ENCODE assay signal across 19 mouse cellular contexts in the genomic region with DNA sequence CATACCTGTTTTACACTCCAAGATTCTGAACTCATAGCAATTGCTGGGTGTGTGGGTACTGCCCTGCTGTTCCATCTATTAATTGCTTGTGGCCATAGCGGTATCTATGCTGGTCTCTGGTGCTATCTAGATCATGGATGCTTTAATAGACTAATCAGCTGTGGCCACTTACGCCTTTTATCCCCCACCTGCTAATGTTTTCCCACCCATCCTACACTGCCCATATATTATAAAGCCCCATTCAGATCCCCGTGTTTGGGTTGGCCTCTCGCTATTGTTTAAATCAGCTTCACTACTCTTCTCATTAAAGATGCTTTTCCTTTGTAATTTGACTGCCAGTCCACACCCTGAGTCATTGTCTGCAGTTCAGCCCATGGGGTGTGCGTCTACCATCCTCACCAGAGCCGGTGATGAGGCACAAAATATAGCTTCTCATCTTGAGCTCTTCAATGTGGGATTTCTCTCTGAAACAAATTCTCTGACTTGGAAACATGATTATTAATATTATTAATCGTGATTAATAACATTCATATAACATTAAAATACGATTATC.
A peak's percentile ranks its signal among the peaks of the same experiment; 100 is the strongest.
DNase-seq lines count a peak whose midpoint lies in the region; ATAC-seq and TF ChIP-seq lines count a peak whose summit lies in the region.
"Had no signal": no experiment of that assay in that cellular context is flagged by ENCODE, and none has a peak within 500 bp of the region (broad histone marks: within the 10 kb centered on the region; RNA-seq: fewer than 3 reads in every experiment).

No protein-coding gene starts in this region.

- DNase-seq in hindbrain, embryonic 11.5 days (ENCODE audit: low spot score), result peak; percentile 7
- peak; percentile 7 for DNase-seq in R1 (ENCODE audit: low read depth, low spot score)
- DNase-seq in forebrain, embryonic 14.5 days (ENCODE audit: low spot score), result peak; percentile 24
- DNase-seq in midbrain, embryonic 14.5 days, result peak; percentile 28
- DNase-seq in thymus, postnatal 14 days, result no peak
- DNase-seq in kidney, postnatal 25 days, result no peak
- DNase-seq in heart, adult 2 months, result no peak
- DNase-seq: adrenal gland, postnatal 10 days; cerebellum, adult 2 months; gastrocnemius, adult 2 months; kidney, adult 18-20 months; kidney, postnatal 14 days; liver; liver, postnatal 0 days; lung, postnatal 14 days; thymus, adult 18-20 months had no signal

- no peak overlapping the region for H3K4me2 ChIP-seq in hindbrain, embryonic 11.5 days (replicated peaks; ENCODE audit: low read depth, low read length)
- H3K4me2 ChIP-seq in hindbrain, embryonic 16.5 days (ENCODE audit: low read length), result no peak overlapping the region
- no peak overlapping the region for H3K4me2 ChIP-seq in forebrain, embryonic 14.5 days (ENCODE audit: low read length)
- no peak overlapping the region for H3K4me2 ChIP-seq in midbrain, embryonic 14.5 days (ENCODE audit: low read length)
- H3K4me2 ChIP-seq: embryonic facial prominence, embryonic 12.5 days had no signal

- H3K4me3 ChIP-seq in hindbrain, embryonic 11.5 days (ENCODE audit: low read depth, low read length), result no peak overlapping the region
- no peak overlapping the region for H3K4me3 ChIP-seq in hindbrain, embryonic 16.5 days (ENCODE audit: low read length)
- H3K4me3 ChIP-seq in forebrain, embryonic 14.5 days (ENCODE audit: low read depth, low read length), result no peak overlapping the region
- H3K4me3 ChIP-seq in midbrain, embryonic 14.5 days (replicated peaks; ENCODE audit: low read depth, low read length), result no peak overlapping the region
- no peak overlapping the region for H3K4me3 ChIP-seq in heart, adult 2 months
- H3K4me3 ChIP-seq: embryonic facial prominence, embryonic 12.5 days; gastrocnemius, adult 2 months had no signal

- no peaks in the 10 kb centered on the region for H3K9me3 ChIP-seq in hindbrain, embryonic 11.5 days (ENCODE audit: control insufficient read depth, low read length)
- H3K9me3 ChIP-seq in hindbrain, embryonic 16.5 days (ENCODE audit: control insufficient read depth, low read length), result no peaks in the 10 kb centered on the region
- H3K9me3 ChIP-seq in forebrain, embryonic 14.5 days (replicated peaks; ENCODE audit: control insufficient read depth, low read length), result no peaks in the 10 kb centered on the region
- no peaks in the 10 kb centered on the region for H3K9me3 ChIP-seq in midbrain, embryonic 14.5 days (ENCODE audit: control insufficient read depth, low read length)
- H3K9me3 ChIP-seq: embryonic facial prominence, embryonic 12.5 days had no signal

- intact Hi-C loops in heart, adult 2 months (cut with DNase I), result no loop called here

- TF ChIP-seq CTCF in heart, adult 2 months (IDR thresholded peaks at IDR 0.05), result no peak

- 59% methylated on average over 8 of the region's 8 CpGs for WGBS in hindbrain, embryonic 11.5 days
- 39% methylated on average over 8 of the region's 8 CpGs for WGBS in hindbrain, embryonic 16.5 days
- WGBS in forebrain, embryonic 14.5 days, result 31% methylated on average over 8 of the region's 8 CpGs
- 45% methylated on average over 8 of the region's 8 CpGs for WGBS in midbrain, embryonic 14.5 days
- 83% methylated on average over 8 of the region's 8 CpGs for WGBS in heart, adult 2 months

- no peaks in the 10 kb centered on the region for H3K4me1 ChIP-seq in hindbrain, embryonic 11.5 days (replicated peaks; ENCODE audit: control insufficient read depth, insufficient read depth, low read length)
- peaks cover 3% of the 10 kb centered on the region; the same call in 1 of the 2 replicates for H3K4me1 ChIP-seq in hindbrain, embryonic 16.5 days (ENCODE audit: control insufficient read depth, insufficient read depth, low read depth, low read length)
- peaks cover 16% of the 10 kb centered on the region for H3K4me1 ChIP-seq in forebrain, embryonic 14.5 days (ENCODE audit: control insufficient read depth, insufficient read depth, low read length)
- H3K4me1 ChIP-seq in midbrain, embryonic 14.5 days (ENCODE audit: control insufficient read depth, insufficient read depth, low read length), result peaks cover 15% of the 10 kb centered on the region
- no peaks in the 10 kb centered on the region for H3K4me1 ChIP-seq in heart, adult 2 months (ENCODE audit: control insufficient read depth, insufficient read depth, low read length)
- H3K4me1 ChIP-seq: embryonic facial prominence, embryonic 12.5 days had no signal

- no peaks in the 10 kb centered on the region for H3K27me3 ChIP-seq in hindbrain, embryonic 11.5 days (ENCODE audit: control insufficient read depth, insufficient read depth, low read length)
- no peaks in the 10 kb centered on the region for H3K27me3 ChIP-seq in hindbrain, embryonic 16.5 days (replicated peaks; ENCODE audit: control insufficient read depth, insufficient read depth, low read length)
- H3K27me3 ChIP-seq in forebrain, embryonic 14.5 days (replicated peaks; ENCODE audit: control insufficient read depth, insufficient read depth, low read length), result no peaks in the 10 kb centered on the region
- no peaks in the 10 kb centered on the region for H3K27me3 ChIP-seq in midbrain, embryonic 14.5 days (ENCODE audit: control insufficient read depth, insufficient read depth, low read length)
- no peaks in the 10 kb centered on the region for H3K27me3 ChIP-seq in heart, adult 2 months (ENCODE audit: control insufficient read depth, insufficient read depth, low read length)
- H3K27me3 ChIP-seq: CH12.LX; embryonic facial prominence, embryonic 12.5 days had no signal

- no peak overlapping the region for H3K27ac ChIP-seq in hindbrain, embryonic 11.5 days (ENCODE audit: low read depth, low read length)
- no peak overlapping the region for H3K27ac ChIP-seq in hindbrain, embryonic 16.5 days (ENCODE audit: low read depth, low read length)
- no peak overlapping the region for H3K27ac ChIP-seq in forebrain, embryonic 14.5 days (ENCODE audit: low read depth, low read length)
- H3K27ac ChIP-seq in midbrain, embryonic 14.5 days (replicated peaks; ENCODE audit: low read depth, low read length), result peak overlapping the region; percentile 64; the same call in 1 of the 2 replicates
- no peak overlapping the region for H3K27ac ChIP-seq in heart, adult 2 months
- H3K27ac ChIP-seq: embryonic facial prominence, embryonic 12.5 days; gastrocnemius, adult 2 months had no signal

- H3K36me3 ChIP-seq in hindbrain, embryonic 11.5 days (ENCODE audit: control insufficient read depth, insufficient read depth, low read length), result no peaks in the 10 kb centered on the region
- H3K36me3 ChIP-seq in hindbrain, embryonic 16.5 days (ENCODE audit: control insufficient read depth, insufficient read depth, low read length), result no peaks in the 10 kb centered on the region
- no peaks in the 10 kb centered on the region for H3K36me3 ChIP-seq in forebrain, embryonic 14.5 days (ENCODE audit: control insufficient read depth, insufficient read depth, low read length)
- H3K36me3 ChIP-seq in midbrain, embryonic 14.5 days (ENCODE audit: control insufficient read depth, insufficient read depth, low read length), result no peaks in the 10 kb centered on the region
- H3K36me3 ChIP-seq in heart, adult 2 months (ENCODE audit: control insufficient read depth, insufficient read depth, low read length), result no peaks in the 10 kb centered on the region
- H3K36me3 ChIP-seq: embryonic facial prominence, embryonic 12.5 days had no signal

- TF ChIP-seq POLR2A in heart, adult 2 months (IDR thresholded peaks at IDR 0.05; ENCODE audit: insufficient read depth, low read depth, low read length), result no peak

- no peak for TF ChIP-seq EP300 in heart, adult 2 months (IDR thresholded peaks at IDR 0.05; ENCODE audit: insufficient read depth, low read depth, low read length)

- no peak overlapping the region for H3K9ac ChIP-seq in hindbrain, embryonic 11.5 days (ENCODE audit: low read depth, low read length)
- H3K9ac ChIP-seq in hindbrain, embryonic 16.5 days (ENCODE audit: low read depth, low read length), result no peak overlapping the region
- H3K9ac ChIP-seq in forebrain, embryonic 14.5 days (ENCODE audit: low read length), result no peak overlapping the region
- H3K9ac ChIP-seq in midbrain, embryonic 14.5 days (replicated peaks; ENCODE audit: low read length), result no peak overlapping the region
- H3K9ac ChIP-seq in heart, adult 2 months (ENCODE audit: low read depth, low read length), result no peak overlapping the region
- H3K9ac ChIP-seq: embryonic facial prominence, embryonic 12.5 days; liver, postnatal 0 days had no signal

- peak; percentile 77 for ATAC-seq in hindbrain, embryonic 11.5 days (ENCODE audit: low FRiP score)
- no peak for ATAC-seq in hindbrain, embryonic 16.5 days
- ATAC-seq in forebrain, embryonic 14.5 days, result peak; percentile 38
- ATAC-seq in midbrain, embryonic 14.5 days (ENCODE audit: low FRiP score, low TSS enrichment), result peak; percentile 43; the same call in 1 of the 2 replicates
- ATAC-seq: liver, postnatal 0 days had no signal

- no peaks in the 10 kb centered on the region for H3K79me2 ChIP-seq in heart, adult 2 months (replicated peaks; ENCODE audit: control insufficient read depth, insufficient read depth, low read length)

Comparison
In these comparisons a context has a peak if more than half of its experiments do, and no peak if none do; other contexts are left out.
1. DNase-seq: peak in hindbrain, embryonic 11.5 days (single experiment), R1 (single experiment), forebrain, embryonic 14.5 days (single experiment) and midbrain, embryonic 14.5 days (single experiment); none in thymus, postnatal 14 days (single experiment), kidney, postnatal 25 days (0 of 2) and heart, adult 2 months (0 of 2).